Mouse (Mus musculus): Measurements from ENCODE around the gene Sapcd1. TPM values are rescaled to one million over a fixed set of nuclear protein-coding genes. Genes with fewer than 3 reads are reported as not detected.
A peak's percentile ranks its signal among the peaks of the same experiment; 100 is the strongest.

Gene Sapcd1
- 4.3 and 4.6 TPM in 2 replicates for polyA plus RNA-seq (2015; fragmentation: Nextera tagmentation; extraction: Ambion mirVana)

DNA sequence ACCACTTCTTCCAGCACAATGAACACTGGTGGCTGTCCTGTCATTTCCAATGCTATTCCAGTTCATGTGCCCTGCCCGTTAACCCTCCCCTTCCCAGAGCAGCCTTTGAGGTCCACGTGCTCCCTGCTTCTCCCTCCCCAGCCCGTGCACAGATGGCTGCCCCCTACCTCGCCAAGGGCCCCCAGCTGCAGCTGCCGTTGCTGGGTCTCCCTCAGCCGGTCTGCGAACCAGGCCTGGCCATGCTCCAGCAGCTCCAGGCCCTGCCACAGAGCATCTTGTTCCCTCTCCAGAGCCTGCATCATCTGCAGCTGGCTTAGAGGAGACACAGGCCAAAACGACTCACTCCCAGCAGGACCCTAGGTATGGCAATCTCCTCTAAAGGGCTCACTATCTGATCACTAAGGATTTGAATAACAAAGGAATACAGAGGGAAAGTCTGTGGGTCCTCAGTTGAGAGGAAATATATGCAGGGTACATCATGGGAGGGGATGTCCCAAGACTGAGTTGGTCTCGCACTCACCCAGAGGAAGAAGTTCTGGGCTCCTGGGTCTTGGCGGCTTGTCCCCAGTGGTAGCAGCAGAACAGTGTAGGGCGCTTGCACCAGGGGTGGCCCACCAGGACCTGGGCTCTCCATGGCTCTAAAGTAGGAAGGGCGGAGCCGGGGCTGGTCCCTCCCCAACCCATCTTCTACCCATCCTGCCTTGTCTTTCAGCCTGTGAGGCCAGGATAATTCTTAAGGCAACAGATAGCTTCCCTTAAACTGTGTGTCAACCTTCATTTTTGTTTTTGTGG is at the start of gene Sapcd1:
Gene Sapcd1, minus strand, starts transcription at position 740 of the 792 bp plus-strand sequence.
- Histone ChIP-seq H3K27me3 (ENCODE audit: control insufficient read depth, insufficient read depth, low read depth, low read length) (no peaks in the 10 kb centered on the region), H3K9me3 (ENCODE audit: control insufficient read depth, low read length) (no peaks in the 10 kb centered on the region), H3K4me3 (ENCODE audit: low read length) (no peak within 1 kb of the TSS), H3K9ac (ENCODE audit: low read length) (peak within 1 kb of the TSS; percentile 47), H3K4me2 (ENCODE audit: low read depth, low read length) (peak within 1 kb of the TSS; percentile 18; the same call in 1 of the 2 replicates), H3K36me3 (ENCODE audit: control insufficient read depth, insufficient read depth, low read length) (no peaks in the 10 kb centered on the region), H3K4me1 (replicated peaks; ENCODE audit: control insufficient read depth, insufficient read depth, low read length) (peaks cover 6% of the 10 kb centered on the region), H3K27ac (ENCODE audit: low read length) (peak within 1 kb of the TSS; percentile 26)
- peak; percentile 57 for ATAC-seq (ENCODE audit: low read depth)
- WGBS, result 37% methylated on average over 13 of the region's 13 CpGs

GRCm38 (mm10) chr17:35077285-35077684 is 49.5 kb upstream of the Sapcd1 start:
- WGBS, result 23% methylated on average over 2 of the region's 2 CpGs
- Histone ChIP-seq H3K9me3 (ENCODE audit: control insufficient read depth, low read length) (no peaks in the 10 kb centered on the region), H3K4me2 (ENCODE audit: low read depth, low read length) (peak overlapping the region; percentile 52), H3K27me3 (ENCODE audit: control insufficient read depth, insufficient read depth, low read depth, low read length) (peaks cover 2% of the 10 kb centered on the region; the same call in 1 of the 2 replicates), H3K4me1 (replicated peaks; ENCODE audit: control insufficient read depth, insufficient read depth, low read length) (peaks cover 7% of the 10 kb centered on the region; the same call in 1 of the 2 replicates), H3K9ac (ENCODE audit: low read length) (peak overlapping the region; percentile 66), H3K27ac (ENCODE audit: low read length) (peak overlapping the region; percentile 87), H3K36me3 (ENCODE audit: control insufficient read depth, insufficient read depth, low read length) (no peaks in the 10 kb centered on the region), H3K4me3 (ENCODE audit: low read length) (peak overlapping the region; percentile 45)
- peak; percentile 52 for ATAC-seq (ENCODE audit: low read depth)

- Histone ChIP-seq H3K4me3 (ENCODE audit: low read length) (peak within 1 kb of the TSS; percentile 45), H3K27ac (ENCODE audit: low read length) (peak within 1 kb of the TSS; percentile 87), H3K27me3 (ENCODE audit: control insufficient read depth, insufficient read depth, low read depth, low read length) (peaks cover 2% of the 10 kb centered on the region; the same call in 1 of the 2 replicates), H3K9ac (ENCODE audit: low read length) (peak within 1 kb of the TSS; percentile 66), H3K4me1 (replicated peaks; ENCODE audit: control insufficient read depth, insufficient read depth, low read length) (peaks cover 7% of the 10 kb centered on the region; the same call in 1 of the 2 replicates), H3K4me2 (ENCODE audit: low read depth, low read length) (peak within 1 kb of the TSS; percentile 52), H3K36me3 (ENCODE audit: control insufficient read depth, insufficient read depth, low read length) (no peaks in the 10 kb centered on the region), H3K9me3 (ENCODE audit: control insufficient read depth, low read length) (no peaks in the 10 kb centered on the region)
- ATAC-seq (ENCODE audit: low read depth), result 0 out of 2 replicates have a peak, but pooled peaks have one; percentile 5
- 32% methylated on average over 10 of the region's 10 CpGs for WGBS
Observed at GRCm38 (mm10) chr17:35076507-35077176, 48.8 kb upstream of the Sapcd1 start, which contains the start of gene Ly6g6e. TSS of gene Ly6g6e (plus strand) at chr17:35076902.

- ATAC-seq (ENCODE audit: low read depth), result no peak
- Histone ChIP-seq H3K27me3 (ENCODE audit: control insufficient read depth, insufficient read depth, low read depth, low read length) (peaks cover 2% of the 10 kb centered on the region; the same call in 1 of the 2 replicates), H3K9me3 (ENCODE audit: control insufficient read depth, low read length) (no peaks in the 10 kb centered on the region), H3K4me3 (ENCODE audit: low read length) (no peak overlapping the region), H3K4me1 (replicated peaks; ENCODE audit: control insufficient read depth, insufficient read depth, low read length) (peaks cover 7% of the 10 kb centered on the region; the same call in 1 of the 2 replicates), H3K4me2 (ENCODE audit: low read depth, low read length) (no peak overlapping the region), H3K9ac (ENCODE audit: low read length) (no peak overlapping the region), H3K36me3 (ENCODE audit: control insufficient read depth, insufficient read depth, low read length) (no peaks in the 10 kb centered on the region), H3K27ac (ENCODE audit: low read length) (no peak overlapping the region)
- 50% methylated on average over 17 of the region's 17 CpGs for WGBS
Observed at GRCm38 (mm10) chr17:35074097-35074496, 46.3 kb upstream of the Sapcd1 start.

DNA sequence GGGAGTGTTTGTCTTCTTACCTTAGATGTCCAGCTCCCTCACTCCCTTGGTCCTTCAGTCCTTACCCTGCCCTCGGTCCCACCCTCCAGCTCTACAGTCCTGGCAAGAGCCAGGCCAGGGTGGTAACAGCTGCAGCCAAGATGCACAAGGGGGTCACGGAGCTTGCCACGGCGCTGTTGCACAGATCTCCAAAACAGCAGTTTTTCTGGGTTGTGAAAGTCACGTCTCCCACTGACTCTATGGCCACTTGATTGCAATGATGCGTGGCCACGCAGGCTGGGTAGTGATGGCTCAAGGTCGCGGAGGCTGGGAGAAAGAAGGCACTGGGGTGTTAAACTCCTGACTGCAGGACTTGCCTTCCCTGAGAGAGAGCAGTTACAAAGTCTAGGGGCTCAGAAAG is 43.6 kb upstream of the Sapcd1 start:
- Histone ChIP-seq H3K4me3 (ENCODE audit: low read length) (no peak overlapping the region), H3K36me3 (ENCODE audit: control insufficient read depth, insufficient read depth, low read length) (no peaks in the 10 kb centered on the region), H3K4me1 (replicated peaks; ENCODE audit: control insufficient read depth, insufficient read depth, low read length) (no peaks in the 10 kb centered on the region; the same call in 1 of the 2 replicates), H3K4me2 (ENCODE audit: low read depth, low read length) (no peak overlapping the region), H3K27ac (ENCODE audit: low read length) (no peak overlapping the region), H3K9ac (ENCODE audit: low read length) (no peak overlapping the region), H3K9me3 (ENCODE audit: control insufficient read depth, low read length) (no peaks in the 10 kb centered on the region), H3K27me3 (ENCODE audit: control insufficient read depth, insufficient read depth, low read depth, low read length) (no peaks in the 10 kb centered on the region)
- no peak for ATAC-seq (ENCODE audit: low read depth)
- 65% methylated on average over 9 of the region's 9 CpGs for WGBS

GRCm38 (mm10) chr17:35070556-35071229 is 42.9 kb upstream of the Sapcd1 start:
- Histone ChIP-seq H3K36me3 (ENCODE audit: control insufficient read depth, insufficient read depth, low read length) (no peaks in the 10 kb centered on the region), H3K9ac (ENCODE audit: low read length) (no peak overlapping the region), H3K4me1 (replicated peaks; ENCODE audit: control insufficient read depth, insufficient read depth, low read length) (peaks cover 5% of the 10 kb centered on the region), H3K4me2 (ENCODE audit: low read depth, low read length) (no peak overlapping the region), H3K27me3 (ENCODE audit: control insufficient read depth, insufficient read depth, low read depth, low read length) (no peaks in the 10 kb centered on the region), H3K4me3 (ENCODE audit: low read length) (no peak overlapping the region), H3K9me3 (ENCODE audit: control insufficient read depth, low read length) (no peaks in the 10 kb centered on the region), H3K27ac (ENCODE audit: low read length) (peak overlapping the region; percentile 83)
- ATAC-seq (ENCODE audit: low read depth), result peak; percentile 66
- 36% methylated on average over 6 of the region's 6 CpGs for WGBS

DNA sequence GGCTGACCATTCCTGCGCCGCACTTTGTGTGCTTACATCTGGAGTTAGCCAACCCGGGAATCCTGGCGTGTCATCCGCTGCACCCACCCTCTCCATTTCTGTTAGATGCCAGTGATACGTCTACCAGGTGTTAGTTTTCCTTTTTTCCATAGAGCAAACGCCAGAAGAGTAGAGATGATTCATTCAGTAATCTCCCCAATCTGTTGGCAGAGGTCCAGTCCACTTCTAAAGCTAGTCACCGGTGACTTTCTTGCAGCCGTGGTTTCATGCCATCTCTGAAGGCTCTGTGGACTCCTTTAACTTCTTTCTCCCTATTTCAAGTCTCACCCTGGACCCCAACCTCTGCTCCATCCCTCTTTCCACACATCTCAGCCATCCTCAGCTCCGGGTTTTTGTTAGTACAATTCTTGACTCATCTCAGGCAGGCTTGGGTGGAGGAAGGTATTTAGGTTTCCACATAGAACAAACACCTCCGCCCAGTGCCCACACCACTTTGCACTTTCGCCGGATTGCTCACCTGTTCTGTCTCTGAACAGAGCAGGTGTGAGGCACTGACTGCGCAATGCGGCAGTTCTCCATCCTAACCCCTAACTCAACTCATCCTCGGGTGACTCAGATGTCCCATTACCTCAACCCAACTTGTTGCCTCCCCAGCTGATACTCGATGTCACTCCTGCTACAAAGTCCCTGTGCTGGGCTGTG is 40.5 kb upstream of the Sapcd1 start:
- no peak for ATAC-seq (ENCODE audit: low read depth)
- Histone ChIP-seq H3K4me1 (replicated peaks; ENCODE audit: control insufficient read depth, insufficient read depth, low read length) (peaks cover 22% of the 10 kb centered on the region), H3K27ac (ENCODE audit: low read length) (no peak overlapping the region; the same call in 1 of the 2 replicates), H3K9ac (ENCODE audit: low read length) (0 out of 2 replicates have a peak overlapping the region, but pooled peaks have one; percentile 25), H3K4me2 (ENCODE audit: low read depth, low read length) (no peak overlapping the region), H3K9me3 (ENCODE audit: control insufficient read depth, low read length) (no peaks in the 10 kb centered on the region), H3K36me3 (ENCODE audit: control insufficient read depth, insufficient read depth, low read length) (no peaks in the 10 kb centered on the region), H3K27me3 (ENCODE audit: control insufficient read depth, insufficient read depth, low read depth, low read length) (no peaks in the 10 kb centered on the region), H3K4me3 (ENCODE audit: low read length) (no peak overlapping the region)
- 58% methylated on average over 17 of the region's 17 CpGs for WGBS

DNA sequence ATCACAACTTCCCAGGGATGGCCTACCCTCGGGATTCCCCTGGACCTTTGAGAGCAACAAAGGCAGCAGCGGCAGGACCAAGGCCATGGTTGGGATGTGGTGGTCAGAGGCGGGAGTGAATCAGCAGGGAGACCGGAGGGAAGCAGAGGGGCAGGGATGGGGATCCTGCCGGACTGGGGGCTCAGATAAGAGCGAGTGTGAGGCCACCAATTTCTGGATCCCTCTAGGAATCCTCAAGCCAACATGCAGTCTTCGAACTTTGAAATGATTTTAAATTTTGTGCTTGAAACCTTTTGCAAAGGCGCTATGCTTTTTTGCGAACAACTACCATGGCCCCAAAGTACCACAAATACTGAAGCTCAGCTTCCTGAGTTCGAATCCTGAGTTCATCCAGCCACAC is 38.3 kb upstream of the Sapcd1 start, which contains the start of gene Mpig6b:
Gene Mpig6b, minus strand, starts transcription at position 101 of the 400 bp plus-strand sequence.
- peak within 1 kb of the TSS; percentile 61 for H3K9ac ChIP-seq (ENCODE audit: low read length)
- H3K4me2 ChIP-seq (ENCODE audit: low read depth, low read length), result peak within 1 kb of the TSS; percentile 70
- H3K9me3 ChIP-seq (ENCODE audit: control insufficient read depth, low read length), result no peaks in the 10 kb centered on the region
- H3K36me3 ChIP-seq (ENCODE audit: control insufficient read depth, insufficient read depth, low read length), result peaks cover 18% of the 10 kb centered on the region
- H3K4me3 ChIP-seq (ENCODE audit: low read length), result peak within 1 kb of the TSS; percentile 43
- 43% methylated on average over 10 of the region's 10 CpGs for WGBS
- ATAC-seq (ENCODE audit: low read depth), result no peak
- peaks cover 24% of the 10 kb centered on the region for H3K4me1 ChIP-seq (replicated peaks; ENCODE audit: control insufficient read depth, insufficient read depth, low read length)
- peak within 1 kb of the TSS; percentile 94 for H3K27ac ChIP-seq (ENCODE audit: low read length)
- H3K27me3 ChIP-seq (ENCODE audit: control insufficient read depth, insufficient read depth, low read depth, low read length), result no peaks in the 10 kb centered on the region
